8 mouse cellular contexts compared by ENCODE assay signal in the genomic region with DNA sequence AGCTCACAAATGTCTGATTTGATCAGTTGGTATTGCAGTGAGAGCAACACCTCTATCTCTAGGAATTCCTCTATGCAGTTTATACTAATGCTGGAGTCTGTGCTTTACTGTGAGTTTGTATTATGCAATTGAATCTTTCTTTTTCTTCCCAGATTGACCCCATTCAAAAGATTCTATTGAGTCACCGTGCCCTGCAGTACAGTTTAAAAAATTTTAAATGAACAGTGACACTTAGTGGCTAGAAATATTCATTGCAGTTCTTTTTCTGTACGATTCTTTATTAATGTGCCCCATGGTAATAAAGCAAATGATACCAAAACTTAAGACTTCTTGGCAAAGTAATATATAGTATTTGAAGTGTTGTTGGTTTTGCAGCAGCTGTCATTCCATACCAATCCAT.
DNase-seq lines count a peak whose midpoint lies in the region; ATAC-seq and TF ChIP-seq lines count a peak whose summit lies in the region.

No protein-coding gene starts in this region.

- H3K27ac ChIP-seq in kidney, adult 2 months (ENCODE audit: insufficient read depth, low read depth, low read length), result no peak overlapping the region
- no peak overlapping the region for H3K27ac ChIP-seq in MEL (ENCODE audit: control insufficient read depth, low read depth, low read length)
- no peak overlapping the region for H3K27ac ChIP-seq in heart, embryonic 12.5 days (ENCODE audit: poor library complexity, severe bottlenecking)

- no peaks in the 10 kb centered on the region for H3K36me3 ChIP-seq in kidney, adult 2 months (ENCODE audit: control insufficient read depth, insufficient read depth, low read length)
- peaks cover 0 to 9% of the 10 kb centered on the region in 2 experiments; a peak in 2 of 4 replicates for H3K36me3 ChIP-seq in MEL (ENCODE audit: control insufficient read depth in 1 of 2, insufficient read depth in 2 of 2, low read length in 2 of 2)
- no peaks in the 10 kb centered on the region for H3K36me3 ChIP-seq in heart, embryonic 12.5 days

- H3K4me3 ChIP-seq in kidney, adult 2 months (ENCODE audit: insufficient read depth, low read depth, low read length), result no peak overlapping the region
- no peak overlapping the region for H3K4me3 ChIP-seq in MEL (ENCODE audit: control insufficient read depth in 1 of 2, insufficient read depth in 1 of 2, low read depth in 2 of 2, low read length in 2 of 2)
- H3K4me3 ChIP-seq in heart, embryonic 12.5 days, result no peak overlapping the region

- no peaks in the 10 kb centered on the region for H3K4me1 ChIP-seq in kidney, adult 2 months (ENCODE audit: control insufficient read depth, insufficient read depth, low read length)
- H3K4me1 ChIP-seq in MEL (ENCODE audit: control insufficient read depth in 1 of 2, insufficient read depth in 2 of 2, low read length in 2 of 2), result peaks cover 4 to 9% of the 10 kb centered on the region in 2 experiments; a peak in 3 of 4 replicates
- H3K4me1 ChIP-seq in heart, embryonic 12.5 days (replicated peaks), result no peaks in the 10 kb centered on the region

- 6% methylated on average over 2 of the region's 2 CpGs for WGBS in kidney, adult 2 months
- WGBS in heart, embryonic 12.5 days, result 26% methylated on average over 2 of the region's 2 CpGs

- H3K4me2 ChIP-seq in heart, embryonic 12.5 days, result no peak overlapping the region

- ATAC-seq in megakaryocyte progenitor cell, adult 5-6 weeks (replicated peaks; ENCODE audit: poor library complexity), result peak; percentile 75
- no peak for ATAC-seq in heart, embryonic 12.5 days (ENCODE audit: insufficient number of reproducible peaks, low FRiP score)

- no peaks in the 10 kb centered on the region for H3K9me3 ChIP-seq in MEL (replicated peaks; ENCODE audit: insufficient read depth, low read length)
- no peaks in the 10 kb centered on the region for H3K9me3 ChIP-seq in heart, embryonic 12.5 days (replicated peaks)

- no peak for TF ChIP-seq CTCF in kidney, adult 2 months (conservative IDR thresholded peaks at IDR 0.05; ENCODE audit: insufficient read depth, insufficient read length, low read depth, low read length)
- TF ChIP-seq CTCF in MEL (IDR thresholded peaks at IDR 0.05 in 2 of 3, conservative IDR thresholded peaks at IDR 0.05 in 1 of 3; ENCODE audit: control insufficient read depth in 1 of 3, insufficient read depth in 1 of 3, low read depth in 2 of 3, low read length in 3 of 3, poor library complexity in 1 of 3, severe bottlenecking in 1 of 3), result peak; percentile 18 to 76 (median 26); a peak in 5 of 6 replicates
- TF ChIP-seq CTCF in brain, embryonic 14.5 days (IDR thresholded peaks at IDR 0.05; ENCODE audit: borderline replicate concordance, extremely low read depth, insufficient read depth, insufficient read length), result no peak

- peak; percentile 86 for TF ChIP-seq RAD21 in MEL (IDR thresholded peaks at IDR 0.05; ENCODE audit: low read depth, low read length)

- H3K79me2 ChIP-seq in MEL (ENCODE audit: control insufficient read depth, insufficient read depth, low read length, poor library complexity), result no peaks in the 10 kb centered on the region

- TF ChIP-seq POLR2A in kidney, adult 2 months (IDR thresholded peaks at IDR 0.05; ENCODE audit: low read depth, low read length), result no peak
- no peak for TF ChIP-seq POLR2A in MEL (IDR thresholded peaks at IDR 0.05; ENCODE audit: control insufficient read depth in 1 of 2, insufficient read depth in 1 of 2, low read depth in 1 of 2, low read length in 2 of 2, poor library complexity in 1 of 2)
- no peak for TF ChIP-seq POLR2A in brain, embryonic 14.5 days (IDR thresholded peaks at IDR 0.05; ENCODE audit: borderline replicate concordance, extremely low read depth, insufficient read depth, insufficient read length, poor library complexity, severe bottlenecking)

- TF ChIP-seq EP300 in MEL (IDR thresholded peaks at IDR 0.05; ENCODE audit: low read depth in 1 of 2, low read length in 2 of 2), result no peak

- H3K9ac ChIP-seq in MEL (ENCODE audit: control insufficient read depth, low read depth, low read length, poor library complexity, severe bottlenecking), result no peak overlapping the region
- no peak overlapping the region for H3K9ac ChIP-seq in heart, embryonic 12.5 days

- DNase-seq in kidney, adult 2 months, result peak; percentile 4
- no peak for DNase-seq in kidney, postnatal 10 days
- DNase-seq in MEL (ENCODE audit: low read depth, low spot score), result peak; percentile 51
- peak; percentile 65 for DNase-seq in brain, embryonic 14.5 days (ENCODE audit: low read depth)
- DNase-seq in thymus, postnatal 36 days, result no peak
- DNase-seq in kidney, postnatal 25 days, result no peak

- H3K27me3 ChIP-seq in kidney, adult 2 months (replicated peaks; ENCODE audit: control insufficient read depth, insufficient read depth, low read length), result no peaks in the 10 kb centered on the region
- no peaks in the 10 kb centered on the region for H3K27me3 ChIP-seq in MEL (ENCODE audit: control insufficient read depth in 1 of 2, insufficient read depth in 2 of 2, low read length in 2 of 2)
- no peaks in the 10 kb centered on the region for H3K27me3 ChIP-seq in heart, embryonic 12.5 days (replicated peaks)

TF ChIP-seq in MEL, 35 proteins besides CTCF, POLR2A, EP300 and RAD21:
- peak; percentile 79 for TF ChIP-seq ZC3H11A (IDR thresholded peaks at IDR 0.05; ENCODE audit: low read depth, low read length)
- TF ChIP-seq NRF1 (IDR thresholded peaks at IDR 0.05; ENCODE audit: insufficient read depth, low read depth, low read length, poor library complexity, severe bottlenecking), result no peak
- TF ChIP-seq MYC (IDR thresholded peaks at IDR 0.05; ENCODE audit: low read depth, low read length), result no peak
- TF ChIP-seq SMC3 (IDR thresholded peaks at IDR 0.05; ENCODE audit: low read depth, low read length), result peak; percentile 74
- no peak for TF ChIP-seq TBP (IDR thresholded peaks at IDR 0.05; ENCODE audit: low read depth, low read length)
- TF ChIP-seq RCOR1 (IDR thresholded peaks at IDR 0.05; ENCODE audit: low read depth, low read length), result no peak
- TF ChIP-seq UBTF (IDR thresholded peaks at IDR 0.05; ENCODE audit: borderline replicate concordance, insufficient read depth, low read depth, low read length), result no peak

Comparison
In these comparisons a context has a peak if more than half of its experiments do, and no peak if none do; other contexts are left out.
1. DNase-seq: peak in kidney, adult 2 months (single experiment), MEL (single experiment) and brain, embryonic 14.5 days (single experiment); none in kidney, postnatal 10 days (single experiment), thymus, postnatal 36 days (0 of 2) and kidney, postnatal 25 days (0 of 2).
2. CTCF ChIP-seq: peak in MEL (3 of 3); none in kidney, adult 2 months (single experiment) and brain, embryonic 14.5 days (single experiment).